Mouse (Mus musculus) layer of hippocampus, adult 9-11 months (tissue): ENCODE measurements at regions not wholly inside any gene's neighbourhood (a gene's known extent, or its start where the extent isn't known, plus 50 kb on each side); places are given as distances from the start of the nearest gene placed in this dataset.

Experiments used
- DNase-seq: peaks from one replicate; pipeline ENCODE4 v3.0.0; 2022

DNA sequence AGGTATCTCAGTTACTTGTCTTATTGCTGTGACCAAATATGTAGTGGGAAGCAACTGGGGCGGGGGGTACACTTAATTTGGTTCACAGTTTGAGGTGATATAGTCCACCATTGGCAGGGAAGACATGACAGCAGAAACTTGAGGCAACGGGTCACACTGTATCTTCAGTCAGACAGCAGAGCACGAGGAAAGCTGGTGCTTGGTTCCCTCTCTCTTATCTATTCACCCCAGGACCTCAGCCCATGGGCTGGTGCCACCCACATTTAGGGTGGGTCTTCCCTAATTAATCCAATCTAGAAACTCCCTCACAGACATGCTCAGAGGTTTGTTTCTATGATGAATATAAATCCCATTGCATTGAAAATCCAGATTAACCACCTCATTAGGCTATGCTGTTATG is 56.5 kb downstream of the Otud1 start:
- no peak for DNase-seq

GRCm38 (mm10) chr2:19715564-19716238 is 58.1 kb downstream of the Otud1 start:
- DNase-seq = peak; percentile 41

DNA sequence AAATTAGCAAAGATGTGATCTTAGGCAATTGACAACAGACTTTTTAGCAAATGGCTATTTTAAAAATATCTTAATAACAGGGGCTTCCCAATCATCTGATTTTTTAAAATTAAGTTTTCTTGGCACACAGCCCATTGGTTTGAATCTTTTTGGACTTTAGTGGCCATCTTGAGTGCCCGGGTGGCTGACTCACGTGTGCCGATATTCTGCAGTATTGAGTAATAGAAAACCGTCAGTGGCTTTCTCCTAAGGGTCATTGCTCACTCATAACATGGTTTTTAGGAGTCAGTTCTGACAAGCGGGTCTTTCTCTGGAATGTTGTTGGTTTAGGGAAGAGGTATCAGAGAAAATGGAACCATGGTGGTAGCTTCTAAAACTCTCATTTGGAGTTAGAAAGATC is 58.8 kb downstream of the Otud1 start:
- no peak for DNase-seq

- no peak for DNase-seq
Observed at GRCm38 (mm10) chr2:19726085-19726484, 68.5 kb downstream of the Otud1 start.

DNA sequence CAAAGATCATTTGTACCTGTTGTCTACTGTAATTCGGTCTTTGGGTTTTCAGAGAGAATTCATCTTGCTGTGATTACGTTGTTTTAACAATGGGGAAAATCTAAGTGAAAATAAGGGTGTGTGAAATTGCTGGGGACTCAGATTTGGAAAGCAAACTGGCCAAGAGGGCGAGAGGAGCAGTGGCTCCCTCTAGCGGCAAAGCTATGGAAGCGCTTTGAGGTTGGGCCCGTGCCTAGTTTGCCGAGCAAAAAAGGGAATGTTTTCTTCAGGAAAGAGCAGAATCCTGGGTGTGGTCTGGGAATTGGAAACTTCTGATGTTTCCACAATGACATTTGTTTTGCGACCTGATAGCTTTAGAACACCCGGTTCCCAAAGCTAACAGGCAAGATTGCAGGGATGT is 69.4 kb downstream of the Otud1 start:
- peak; percentile 6 for DNase-seq

- DNase-seq = no peak
Observed at GRCm38 (mm10) chr2:19732922-19733859, 75.6 kb downstream of the Otud1 start.

GRCm38 (mm10) chr2:19734164-19734870 is 76.8 kb downstream of the Otud1 start:
- no peak for DNase-seq

DNA sequence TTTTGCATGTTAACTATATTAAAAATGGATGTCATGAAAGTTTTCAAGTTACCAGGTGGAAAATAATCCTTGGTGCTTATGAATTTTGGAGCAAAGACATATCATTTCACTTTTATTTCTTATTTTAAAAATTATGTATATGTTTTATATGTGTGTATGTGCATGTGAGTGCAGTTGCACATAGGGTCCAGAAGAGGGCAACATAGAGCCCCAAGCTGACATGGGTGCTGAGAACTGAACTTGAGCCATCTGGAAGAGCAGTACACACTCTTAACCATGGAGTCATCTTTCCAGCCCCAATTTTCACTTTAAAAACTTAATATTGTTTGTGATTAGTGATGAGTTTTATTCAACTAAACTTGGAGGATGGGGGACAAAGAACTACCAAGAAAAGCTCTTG is 84.0 kb downstream of the Otud1 start:
- DNase-seq = no peak

DNA sequence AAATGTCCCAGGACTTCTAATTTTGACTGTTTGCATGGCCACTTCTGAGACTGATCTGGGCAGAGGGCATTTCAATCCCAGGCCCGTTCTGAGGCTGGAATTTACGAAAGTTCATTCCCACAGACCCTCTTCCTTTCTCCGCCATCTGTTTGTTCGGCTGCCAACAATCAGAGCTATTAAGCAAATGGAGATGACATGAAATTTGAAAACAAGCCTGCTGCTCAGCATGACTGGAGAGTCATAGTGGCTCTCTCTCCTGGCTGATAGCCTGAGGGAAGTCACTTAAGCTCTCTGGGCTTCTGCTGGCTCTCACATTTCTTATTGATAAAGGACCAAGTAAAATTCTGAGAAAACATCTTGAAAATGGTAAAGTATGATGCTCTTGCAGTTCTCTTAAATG is 85.9 kb downstream of the Otud1 start:
- no peak for DNase-seq

DNA sequence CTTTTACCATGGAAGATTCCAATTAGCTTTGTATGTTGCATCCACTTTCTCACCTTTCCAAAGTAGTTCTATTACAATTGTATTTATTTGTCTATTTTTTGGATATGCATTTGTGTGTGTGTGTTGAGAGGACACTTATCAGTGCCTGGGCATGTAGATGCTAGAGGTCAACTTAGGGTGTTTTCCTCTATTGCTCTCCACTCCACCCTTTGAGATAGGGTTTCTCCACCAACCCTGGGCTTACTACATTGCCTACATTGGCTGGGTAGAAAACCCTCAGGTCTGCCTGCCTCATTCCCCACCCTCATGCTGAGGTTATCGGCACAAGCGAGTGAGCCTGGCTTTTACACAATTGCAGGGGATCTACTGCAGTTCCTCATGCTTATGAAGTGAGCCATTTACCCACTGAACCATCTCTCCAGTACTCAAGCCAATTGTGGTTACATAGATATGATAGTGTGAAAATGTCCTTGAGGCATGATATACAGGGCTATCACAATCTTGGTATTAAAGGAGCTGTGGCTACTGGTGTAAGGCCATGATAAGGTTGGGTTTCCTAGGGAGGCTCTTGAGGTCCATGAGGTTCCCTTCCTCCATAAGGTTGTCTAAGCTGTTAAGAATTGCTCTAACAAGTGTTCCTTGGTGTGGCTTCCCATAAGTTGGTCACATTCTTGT is 87.6 kb downstream of the Otud1 start:
- no peak for DNase-seq

- DNase-seq = no peak
Observed at GRCm38 (mm10) chr2:19752753-19753152, 95.2 kb downstream of the Otud1 start.

- DNase-seq = peak; percentile 48
Observed at GRCm38 (mm10) chr2:19753479-19753878, 95.9 kb downstream of the Otud1 start.

- DNase-seq = no peak
Observed at GRCm38 (mm10) chr2:19757910-19758309, 100.4 kb downstream of the Otud1 start.

DNA sequence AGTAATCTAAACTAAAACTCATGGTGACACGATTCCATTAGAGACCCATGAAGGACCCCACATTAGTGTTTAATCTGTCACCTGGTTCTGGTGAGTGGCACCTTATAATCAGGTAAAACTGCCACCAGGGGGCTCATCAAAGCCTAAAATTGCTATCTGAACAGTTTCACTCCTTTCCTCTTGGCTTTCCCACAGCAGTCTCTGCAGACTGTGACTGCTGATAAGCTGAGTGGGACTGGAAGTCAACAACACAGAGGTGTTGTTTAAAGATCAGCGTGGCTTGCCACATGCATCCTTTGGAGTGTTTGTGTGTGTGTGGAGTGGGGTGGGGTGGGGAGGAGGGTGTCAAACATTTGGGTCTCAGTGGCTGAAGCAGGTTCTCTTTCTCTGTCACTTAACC is 101.6 kb downstream of the Otud1 start:
- DNase-seq = peak; percentile 4

GRCm38 (mm10) chr2:19759577-19759976 is 102.0 kb downstream of the Otud1 start:
- peak; percentile 8 for DNase-seq

GRCm38 (mm10) chr2:19762996-19763395 is 105.4 kb downstream of the Otud1 start:
- DNase-seq = no peak

GRCm38 (mm10) chr2:19784913-19785312 is 124.7 kb upstream of the Etl4 start:
- DNase-seq = no peak

GRCm38 (mm10) chr2:19785663-19786260 is 123.8 kb upstream of the Etl4 start:
- DNase-seq = no peak

DNA sequence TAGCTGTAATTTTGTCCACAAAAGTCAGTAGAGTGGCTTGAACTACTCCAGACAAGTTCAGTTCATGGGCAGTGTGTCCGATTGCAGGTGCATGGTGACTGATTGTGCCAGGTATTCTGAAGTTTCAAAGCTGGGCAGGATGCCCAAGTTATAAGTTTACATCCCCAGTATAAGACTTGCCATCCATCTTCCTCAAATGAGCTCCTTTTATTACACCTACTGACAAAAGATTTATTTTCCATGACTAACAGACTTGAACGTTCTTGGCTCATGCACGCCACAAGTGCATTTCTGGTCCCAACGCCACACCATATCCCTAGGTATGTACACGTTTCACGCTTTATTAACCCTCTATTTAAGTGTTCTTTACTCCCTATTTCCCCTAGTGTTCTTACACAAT is 117.4 kb upstream of the Etl4 start:
- no peak for DNase-seq

- no peak for DNase-seq
Observed at GRCm38 (mm10) chr2:19796790-19797189, 112.8 kb upstream of the Etl4 start.
